Mouse (Mus musculus) erythroblast, embryonic 14.5 days (primary cell): Measurements from ENCODE around the gene Slc12a6. TPM values are rescaled to one million over a fixed set of nuclear protein-coding genes. Genes with fewer than 3 reads are reported as not detected.

Source experiments
- H3K27me3 ChIP-seq: 2 replicates; pipeline ENCODE4 v1.6.1; 2012; ENCODE audit warnings: inconsistent platforms; ENCODE audit not compliant: control insufficient read depth
- H3K36me3 ChIP-seq: 2 replicates; pipeline ENCODE4 v1.6.1; 2012; ENCODE audit warnings: mild to moderate bottlenecking, inconsistent platforms; ENCODE audit not compliant: control insufficient read depth
- H3K4me1 ChIP-seq: 2 replicates; pipeline ENCODE4 v1.6.1; 2012; ENCODE audit warnings: inconsistent platforms; ENCODE audit not compliant: control insufficient read depth
- H3K4me3 ChIP-seq: replicated peaks from 2 replicates; pipeline ENCODE3; 2012; ENCODE audit warnings: moderate library complexity, mild to moderate bottlenecking, inconsistent platforms
- H3K9me3 ChIP-seq: 2 replicates; pipeline ENCODE4 v1.6.1; 2012; ENCODE audit warnings: low read length, inconsistent platforms, mixed read lengths; ENCODE audit not compliant: control insufficient read depth
- GATA1 ChIP-seq: IDR thresholded peaks from 2 replicates; pipeline ENCODE4 v1.6.1; 2012; ENCODE audit warnings: low read length, inconsistent platforms, mixed read lengths
- TAL1 ChIP-seq: IDR thresholded peaks from 3 replicates; pipeline ENCODE4 v1.6.1; 2012; ENCODE audit warnings: low read length, inconsistent platforms, mixed read lengths
- polyA plus RNA-seq: library from polyadenylated mRNA; stranded (reverse); fragments of >175 nt; gene quantifications from 2 replicates; pipeline ENCODE4 v1.2.3, GENCODE M21; 2012

Gene Slc12a6
- polyA plus RNA-seq, 1 experiment, result 0.47 TPM

- TF ChIP-seq TAL1 (no peak), GATA1 (no peak)
- no peaks in the 10 kb centered on the region for H3K9me3 ChIP-seq
These were observed 26.3 kb upstream of the Slc12a6 start, which contains the start of gene Lpcat4 for GRCm38 (mm10) chr2:112239212-112239934. Lpcat4 (plus strand) TSS chr2:112239468.

GRCm38 (mm10) chr2:112239935-112240721 lies 25.5 kb upstream of the Slc12a6 start:
- TF ChIP-seq TAL1 (no peak), GATA1 (no peak)
- Histone ChIP-seq H3K4me3 (peak overlapping the region; percentile 89), H3K36me3 (no peaks in the 10 kb centered on the region), H3K4me1 (peaks cover 23% of the 10 kb centered on the region), H3K27me3 (peaks cover 28% of the 10 kb centered on the region), H3K9me3 (no peaks in the 10 kb centered on the region)

More at GRCm38 (mm10) chr2:112239212-112239934, 26.3 kb upstream of the Slc12a6 start, which contains the start of gene Lpcat4:
- peaks cover 23% of the 10 kb centered on the region for H3K4me1 ChIP-seq
- no peaks in the 10 kb centered on the region for H3K36me3 ChIP-seq
- H3K27me3 ChIP-seq, result peaks cover 28% of the 10 kb centered on the region
- peak within 1 kb of the TSS; percentile 89 for H3K4me3 ChIP-seq

GRCm38 (mm10) chr2:112241787-112242186 lies 23.8 kb upstream of the Slc12a6 start:
- TF ChIP-seq TAL1 (no peak), GATA1 (no peak)
- Histone ChIP-seq H3K4me1 (peaks cover 23% of the 10 kb centered on the region), H3K9me3 (no peaks in the 10 kb centered on the region), H3K27me3 (peaks cover 28% of the 10 kb centered on the region), H3K36me3 (no peaks in the 10 kb centered on the region), H3K4me3 (no peak overlapping the region)

- Histone ChIP-seq H3K4me1 (peaks cover 2% of the 10 kb centered on the region), H3K27me3 (peaks cover 12% of the 10 kb centered on the region), H3K36me3 (no peaks in the 10 kb centered on the region), H3K4me3 (no peak overlapping the region), H3K9me3 (no peaks in the 10 kb centered on the region)
- TF ChIP-seq GATA1 (no peak), TAL1 (no peak)
These were observed 20.3 kb upstream of the Slc12a6 start for GRCm38 (mm10) chr2:112245307-112245706.

GRCm38 (mm10) chr2:112246193-112246592 lies 19.4 kb upstream of the Slc12a6 start:
- Histone ChIP-seq H3K36me3 (no peaks in the 10 kb centered on the region), H3K27me3 (peaks cover 4% of the 10 kb centered on the region), H3K9me3 (no peaks in the 10 kb centered on the region), H3K4me1 (no peaks in the 10 kb centered on the region), H3K4me3 (no peak overlapping the region)
- TF ChIP-seq TAL1 (no peak), GATA1 (no peak)

- H3K9me3 ChIP-seq, result no peaks in the 10 kb centered on the region
- H3K4me1 ChIP-seq, result no peaks in the 10 kb centered on the region
- no peak overlapping the region for H3K4me3 ChIP-seq
- no peak for TF ChIP-seq GATA1
- no peak for TF ChIP-seq TAL1
- no peaks in the 10 kb centered on the region for H3K27me3 ChIP-seq
- no peaks in the 10 kb centered on the region for H3K36me3 ChIP-seq
These were observed 18.3 kb upstream of the Slc12a6 start for GRCm38 (mm10) chr2:112247323-112247722.

- H3K4me1 ChIP-seq, result no peaks in the 10 kb centered on the region
- H3K4me3 ChIP-seq, result no peak overlapping the region
- no peaks in the 10 kb centered on the region for H3K9me3 ChIP-seq
- no peaks in the 10 kb centered on the region for H3K36me3 ChIP-seq
- TF ChIP-seq TAL1 (no peak), GATA1 (no peak)
- H3K27me3 ChIP-seq, result no peaks in the 10 kb centered on the region
These were observed 15.7 kb upstream of the Slc12a6 start for GRCm38 (mm10) chr2:112249780-112250453.

- H3K36me3 ChIP-seq, result no peaks in the 10 kb centered on the region
- H3K27me3 ChIP-seq, result no peaks in the 10 kb centered on the region
- H3K4me1 ChIP-seq, result no peaks in the 10 kb centered on the region
- no peaks in the 10 kb centered on the region for H3K9me3 ChIP-seq
- TF ChIP-seq GATA1 (no peak), TAL1 (no peak)
- H3K4me3 ChIP-seq, result no peak overlapping the region
These were observed 10.7 kb upstream of the Slc12a6 start for GRCm38 (mm10) chr2:112254675-112255515.
